In genomic region chr6:83162701-83163100, GRCm38 (mm10) we compare ENCODE assay signal across 8 mouse cellular contexts. TPM values are rescaled to one million over a fixed set of nuclear protein-coding genes. Genes with fewer than 3 reads are reported as not detected.
DNase-seq lines count a peak whose midpoint lies in the region; ATAC-seq lines count a peak whose summit lies in the region.

No protein-coding gene starts in this region.

- peak overlapping the region; percentile 24 for H3K4me3 ChIP-seq in neural tube, embryonic 14.5 days (ENCODE audit: low read depth, low read length)

- no peaks in the 10 kb centered on the region for H3K36me3 ChIP-seq in neural tube, embryonic 14.5 days (ENCODE audit: control insufficient read depth, insufficient read depth, low read length)

- 0 out of 2 replicates have a peak overlapping the region, but pooled peaks have one; percentile 11 for H3K9ac ChIP-seq in neural tube, embryonic 14.5 days (replicated peaks; ENCODE audit: low read depth, low read length)

- ATAC-seq in neural tube, embryonic 14.5 days (ENCODE audit: low read depth), result no peak
- ATAC-seq in monocyte, adult 5-6 weeks (replicated peaks; ENCODE audit: insufficient number of reproducible peaks, low FRiP score, low TSS enrichment, poor library complexity, severe bottlenecking), result no peak

- intact Hi-C loops in gastrocnemius, postnatal 14 days (cut with DNase I; ENCODE audit: low total_unique reads), result loop anchor here (5.0 kb wide), 1 partner anchor 45 kb away; the partner anchor contains the start of gene Mogs

- DNase-seq in A20 (ENCODE audit: low read depth, low spot score) (peak; percentile 46), MEL-GATA-1-ER (ENCODE audit: extremely low read depth, low read depth) (peak; percentile 44)
- DNase-seq in cerebellum, postnatal 10 days, result peak; percentile 84 to 89
- peak; percentile 54 for DNase-seq in gastrocnemius, postnatal 14 days
- peak; percentile 84 for DNase-seq in kidney, adult 18-20 months
- peak; percentile 63 to 70 for DNase-seq in lung, adult 18-20 months

- H3K27ac ChIP-seq in neural tube, embryonic 14.5 days (ENCODE audit: low read depth, low read length), result no peak overlapping the region

- peak overlapping the region; percentile 38 for H3K4me2 ChIP-seq in neural tube, embryonic 14.5 days (ENCODE audit: low read depth, low read length)

- under 1% methylated on average over 8 of the region's 8 CpGs for WGBS in neural tube, embryonic 14.5 days

- H3K27me3 ChIP-seq in neural tube, embryonic 14.5 days (ENCODE audit: control insufficient read depth, insufficient read depth, low read length), result peaks cover 24% of the 10 kb centered on the region

- peaks cover 14% of the 10 kb centered on the region for H3K4me1 ChIP-seq in neural tube, embryonic 14.5 days (ENCODE audit: control insufficient read depth, insufficient read depth, low read length)

- H3K9me3 ChIP-seq in neural tube, embryonic 14.5 days (ENCODE audit: control insufficient read depth, low read length), result no peaks in the 10 kb centered on the region

RNA-seq across cellular contexts. Expression of gene Dctn1, which starts 3.0 kb away (rescaled TPM):
- 100 to 1,000 TPM; 116 to 120 TPM for total RNA-seq in gastrocnemius, postnatal 14 days (2021)
- polyA plus RNA-seq in neural tube, embryonic 14.5 days (2014; fragmentation: Nextera tagmentation; extraction: Ambion mirVana), result 122 and 147 TPM in 2 replicates
- 39.1 to 65.9 TPM (median 51.0 TPM) in 3 replicates for total RNA-seq in monocyte, adult 5-6 weeks (2017)

RNA-seq across cellular contexts. Expression of gene 1700003E16Rik, which starts 6.5 kb away (rescaled TPM):
- total RNA-seq in gastrocnemius, postnatal 14 days (2021), result not detected
- polyA plus RNA-seq in neural tube, embryonic 14.5 days (2014; fragmentation: Nextera tagmentation; extraction: Ambion mirVana), result 4.2 and 7.8 TPM in 2 replicates
- 0.48 TPM in 1 of 3 replicates, not detected in the others for total RNA-seq in monocyte, adult 5-6 weeks (2017)

RNA-seq across cellular contexts. Expression of gene Wdr54, which starts 6.5 kb away (rescaled TPM):
- total RNA-seq in gastrocnemius, postnatal 14 days (2021), result 1 to 10 TPM; 1.2 to 2.0 TPM
- 18.2 and 25.7 TPM in 2 replicates for polyA plus RNA-seq in neural tube, embryonic 14.5 days (2014; fragmentation: Nextera tagmentation; extraction: Ambion mirVana)
- 0.11 to 0.29 TPM in 2 of 3 replicates, not detected in the other for total RNA-seq in monocyte, adult 5-6 weeks (2017)

RNA-seq across cellular contexts. Expression of gene Rtkn, which starts 27.4 kb away (rescaled TPM):
- 10 to 100 TPM; 13.0 to 16.5 TPM for total RNA-seq in gastrocnemius, postnatal 14 days (2021)
- polyA plus RNA-seq in neural tube, embryonic 14.5 days (2014; fragmentation: Nextera tagmentation; extraction: Ambion mirVana), result 6.3 and 8.8 TPM in 2 replicates
- total RNA-seq in monocyte, adult 5-6 weeks (2017), result 0.96 to 2.7 TPM (median 1.0 TPM) in 3 replicates

RNA-seq across cellular contexts. Expression of gene Ino80b, which starts 37.5 kb away (rescaled TPM):
- total RNA-seq in gastrocnemius, postnatal 14 days (2021), result 10 to 100 TPM; 14.5 to 15.2 TPM
- 13.5 and 14.3 TPM in 2 replicates for polyA plus RNA-seq in neural tube, embryonic 14.5 days (2014; fragmentation: Nextera tagmentation; extraction: Ambion mirVana)
- total RNA-seq in monocyte, adult 5-6 weeks (2017), result 25.0 to 53.9 TPM (median 41.3 TPM) in 3 replicates
